Mouse (Mus musculus): Measurements from ENCODE around the gene Olfr15. TPM values are rescaled to one million over a fixed set of nuclear protein-coding genes. Genes with fewer than 3 reads are reported as not detected.
"Not testable (repeated sequence)": the region's sequence is repeated elsewhere in the genome, so short reads cannot be mapped to it uniquely, and the experiment has no call there.

Gene Olfr15
- polyA plus RNA-seq (2015; fragmentation: Nextera tagmentation; extraction: Ambion mirVana), result not detected in 2 replicates

DNA sequence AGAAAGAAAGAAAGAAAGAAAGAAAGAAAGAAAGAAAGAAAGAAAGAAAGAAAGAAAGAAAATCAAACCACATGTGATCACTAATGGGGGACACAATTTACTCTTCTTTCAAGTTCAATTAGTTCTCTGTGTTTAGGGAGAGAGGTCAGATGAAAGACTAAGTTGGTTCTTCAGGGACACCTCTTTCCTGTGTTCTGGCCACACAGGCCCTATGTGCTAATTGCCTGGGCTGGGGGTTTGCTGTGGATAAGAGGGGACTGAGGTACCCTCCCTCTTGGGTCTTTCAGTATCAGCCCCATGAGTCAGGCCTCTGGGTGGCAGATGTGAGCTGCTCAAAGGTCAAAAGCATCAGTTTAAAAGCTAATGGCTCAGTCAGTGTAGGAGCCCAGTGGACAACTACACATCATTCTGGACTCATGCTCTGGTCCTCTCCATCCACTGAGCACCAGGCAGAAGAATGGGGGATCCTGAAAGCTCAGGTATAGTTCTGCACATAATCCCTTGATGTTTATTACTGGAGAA, at the start of gene Olfr15:
TSS of gene Olfr15 (plus strand) at position 291 of the 522 bp plus-strand sequence.
- Histone ChIP-seq H3K4me3 (replicated peaks) (no peak within 1 kb of the TSS), H3K27ac (no peak within 1 kb of the TSS), H3K9ac (no peak within 1 kb of the TSS), H3K36me3 (no peaks in the 10 kb centered on the region), H3K4me1 (replicated peaks) (no peaks in the 10 kb centered on the region), H3K4me2 (replicated peaks) (no peak within 1 kb of the TSS), H3K9me3 (no peaks in the 10 kb centered on the region), H3K27me3 (replicated peaks) (no peaks in the 10 kb centered on the region)
- no peak for ATAC-seq

DNA sequence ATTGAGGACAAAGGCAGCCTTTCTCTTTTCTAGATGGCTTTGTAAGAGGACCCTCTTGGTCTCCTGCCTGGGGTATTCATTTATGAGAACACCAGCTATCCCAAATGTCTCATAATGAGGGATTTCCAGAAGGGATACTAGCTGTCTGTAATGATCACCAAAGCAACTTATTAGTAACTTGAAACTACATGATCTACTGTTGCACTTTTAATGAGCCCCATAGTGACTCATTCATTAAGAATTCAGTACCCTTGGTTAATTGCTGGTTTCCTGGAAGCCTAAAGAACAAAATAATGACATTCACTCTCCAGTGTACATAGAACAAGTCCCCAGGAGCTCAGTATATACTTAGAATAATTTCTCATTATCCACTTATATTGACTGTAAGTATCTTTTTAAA, 49.4 kb upstream of the Olfr15 start:
- Histone ChIP-seq H3K4me3 (replicated peaks) (no peak overlapping the region), H3K36me3 (no peaks in the 10 kb centered on the region), H3K9ac (no peak overlapping the region), H3K4me2 (replicated peaks) (no peak overlapping the region), H3K27me3 (replicated peaks) (no peaks in the 10 kb centered on the region), H3K9me3 (no peaks in the 10 kb centered on the region), H3K4me1 (replicated peaks) (no peaks in the 10 kb centered on the region), H3K27ac (no peak overlapping the region)
- no peak for ATAC-seq

DNA sequence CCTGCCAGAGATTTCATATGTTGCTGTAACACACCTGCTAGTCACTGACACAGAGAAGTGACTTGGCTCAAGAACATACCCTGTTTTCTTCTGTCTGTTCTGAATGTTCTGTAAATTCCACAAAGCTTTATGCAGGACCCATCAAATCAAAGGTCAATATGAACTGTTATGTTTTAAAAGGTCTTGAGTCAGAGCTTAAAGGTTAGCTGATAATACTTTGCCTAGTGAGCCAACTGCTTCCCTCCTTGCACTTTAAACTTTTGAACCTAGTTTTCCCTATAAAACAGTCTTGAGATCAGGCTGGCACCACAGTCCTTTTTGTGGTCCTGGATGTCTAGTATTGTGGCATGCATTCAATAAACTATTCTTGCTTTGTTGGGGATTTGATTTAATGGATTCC, 42.3 kb upstream of the Olfr15 start:
- no peaks in the 10 kb centered on the region for H3K36me3 ChIP-seq
- no peak overlapping the region for H3K4me3 ChIP-seq (replicated peaks)
- H3K27me3 ChIP-seq (replicated peaks), result no peaks in the 10 kb centered on the region
- H3K4me1 ChIP-seq (replicated peaks), result no peaks in the 10 kb centered on the region
- no peaks in the 10 kb centered on the region for H3K9me3 ChIP-seq
- no peak for ATAC-seq
- no peak overlapping the region for H3K9ac ChIP-seq
- no peak overlapping the region for H3K27ac ChIP-seq
- H3K4me2 ChIP-seq (replicated peaks), result no peak overlapping the region

DNA sequence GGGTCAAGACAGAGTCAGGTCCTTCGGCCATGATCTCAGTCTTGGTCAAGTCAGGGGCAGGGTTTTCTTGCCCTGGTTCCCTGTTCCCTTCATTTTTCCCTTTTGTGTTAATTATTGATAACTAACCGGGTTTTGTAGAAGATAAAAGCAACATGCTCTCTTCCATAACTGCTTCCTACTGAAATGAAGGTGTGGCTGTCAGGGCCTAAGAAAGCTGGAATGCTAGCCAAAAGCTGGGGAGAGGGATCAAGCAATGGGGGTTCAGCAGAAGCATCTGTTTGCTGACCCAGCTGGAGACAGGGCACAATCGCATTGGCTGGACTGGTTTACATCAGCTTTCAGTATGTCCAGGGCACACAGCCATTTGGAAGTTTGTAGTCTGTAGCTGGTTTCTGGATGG, 22.5 kb upstream of the Olfr15 start:
- WGBS, result 77% methylated on average over 3 of the region's 3 CpGs
- no peak overlapping the region for H3K27ac ChIP-seq
- H3K4me2 ChIP-seq (replicated peaks), result no peak overlapping the region
- no peaks in the 10 kb centered on the region for H3K36me3 ChIP-seq
- no peaks in the 10 kb centered on the region for H3K27me3 ChIP-seq (replicated peaks)
- H3K9me3 ChIP-seq, result no peaks in the 10 kb centered on the region
- H3K4me3 ChIP-seq (replicated peaks), result no peak overlapping the region
- H3K4me1 ChIP-seq (replicated peaks), result no peaks in the 10 kb centered on the region
- no peak overlapping the region for H3K9ac ChIP-seq
- ATAC-seq, result no peak

DNA sequence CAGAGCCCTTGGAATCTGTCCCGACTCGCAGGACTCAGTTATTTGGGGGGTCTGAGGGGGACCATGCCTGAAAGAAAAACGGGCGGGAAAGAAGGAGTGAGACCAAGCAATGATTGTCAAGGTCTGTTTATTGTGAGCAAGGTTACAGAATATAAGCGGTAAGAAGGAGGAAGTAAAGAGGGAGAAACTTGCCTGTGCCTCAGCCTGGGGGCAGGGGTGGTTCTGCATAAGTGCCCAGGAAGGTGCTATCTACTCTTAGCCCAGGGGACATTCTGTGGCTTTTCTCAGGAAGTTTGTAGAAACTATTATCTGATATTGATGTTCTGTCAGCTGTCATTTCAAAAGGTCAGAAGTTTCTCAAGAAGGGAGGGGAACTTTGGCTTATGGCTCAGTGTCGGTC, 16.0 kb upstream of the Olfr15 start:
- H3K4me1 ChIP-seq (replicated peaks); H3K4me2 ChIP-seq (replicated peaks); H3K9me3 ChIP-seq; ATAC-seq; H3K27ac ChIP-seq; H3K9ac ChIP-seq; H3K36me3 ChIP-seq; H3K27me3 ChIP-seq (replicated peaks); H3K4me3 ChIP-seq (replicated peaks): not testable (repeated sequence)
- WGBS, result 82% methylated on average over 6 of the region's 6 CpGs

DNA sequence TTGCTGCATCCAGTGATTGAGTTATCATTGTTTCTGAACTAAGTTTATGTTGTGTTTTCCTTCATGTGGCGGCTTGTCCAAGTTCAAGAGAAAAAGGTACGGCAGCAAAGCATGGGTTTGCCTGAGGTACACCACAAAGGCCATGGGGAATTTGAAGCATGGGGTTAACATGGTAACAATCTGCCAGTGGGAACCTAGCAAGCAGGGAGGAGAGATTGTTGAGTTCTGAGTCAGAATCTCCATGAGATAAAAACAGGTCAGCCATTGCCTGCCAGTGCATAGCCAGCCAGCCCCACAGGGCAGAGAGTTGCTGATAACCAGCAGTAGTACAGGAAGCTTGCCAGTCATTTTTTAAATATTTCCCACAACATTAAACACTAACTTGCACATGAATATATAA, 10.5 kb upstream of the Olfr15 start:
- no peaks in the 10 kb centered on the region for H3K4me1 ChIP-seq (replicated peaks)
- H3K9me3 ChIP-seq, result no peaks in the 10 kb centered on the region
- H3K27ac ChIP-seq, result no peak overlapping the region
- no peak overlapping the region for H3K4me3 ChIP-seq (replicated peaks)
- H3K36me3 ChIP-seq, result no peaks in the 10 kb centered on the region
- no peak overlapping the region for H3K9ac ChIP-seq
- H3K27me3 ChIP-seq (replicated peaks), result no peaks in the 10 kb centered on the region
- no peak overlapping the region for H3K4me2 ChIP-seq (replicated peaks)
- ATAC-seq, result no peak
- 93% methylated on average over 2 of the region's 2 CpGs for WGBS

DNA sequence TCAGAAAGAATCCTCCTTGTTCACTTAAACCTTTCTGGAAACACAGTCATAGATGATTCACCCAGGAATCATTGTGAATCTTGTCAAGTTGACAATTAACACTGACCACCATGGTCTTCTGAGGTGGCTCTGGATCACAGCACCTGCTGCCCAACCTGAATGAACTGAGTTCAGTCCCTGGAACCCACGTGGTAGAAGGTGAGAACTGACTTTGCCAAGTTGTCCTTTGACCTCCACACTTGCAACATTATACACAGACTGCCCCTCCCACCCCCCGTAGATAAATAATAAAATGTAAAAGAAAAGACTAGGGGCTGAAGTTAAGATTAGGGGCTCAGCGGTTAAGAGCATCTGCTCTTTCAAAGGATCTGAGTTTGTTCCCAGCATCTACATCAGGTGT, 2.7 kb upstream of the Olfr15 start:
- Histone ChIP-seq H3K4me1 (replicated peaks) (no peaks in the 10 kb centered on the region), H3K36me3 (no peaks in the 10 kb centered on the region), H3K9ac (no peak overlapping the region), H3K9me3 (no peaks in the 10 kb centered on the region), H3K27ac (no peak overlapping the region), H3K4me2 (replicated peaks) (no peak overlapping the region), H3K4me3 (replicated peaks) (no peak overlapping the region), H3K27me3 (replicated peaks) (no peaks in the 10 kb centered on the region)
- ATAC-seq, result no peak
- WGBS, result 57% methylated on average over 3 of the region's 3 CpGs

DNA sequence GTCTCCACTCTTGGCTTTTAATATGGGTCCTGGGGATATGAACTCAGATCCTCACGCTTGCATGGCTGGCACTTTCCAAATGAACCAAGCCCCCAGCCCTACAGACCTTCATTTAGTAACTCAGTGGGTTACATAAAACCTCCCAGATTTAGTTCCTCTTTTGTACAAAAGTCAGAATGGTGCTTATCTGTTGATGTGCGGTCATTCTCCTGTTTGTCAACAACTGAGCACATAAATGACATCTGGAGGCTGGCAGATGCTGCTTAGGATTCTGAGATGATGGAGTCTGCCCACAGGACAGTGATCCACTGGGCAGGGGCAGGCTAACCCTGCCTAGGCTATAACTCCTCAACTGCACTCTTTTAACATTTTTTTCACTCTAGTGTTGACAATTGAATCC, 951 bp upstream of the Olfr15 start:
- 89% methylated on average over 2 of the region's 2 CpGs for WGBS
- Histone ChIP-seq H3K27ac (no peak overlapping the region), H3K27me3 (replicated peaks) (no peaks in the 10 kb centered on the region), H3K9ac (no peak overlapping the region), H3K36me3 (no peaks in the 10 kb centered on the region), H3K4me1 (replicated peaks) (no peaks in the 10 kb centered on the region), H3K9me3 (no peaks in the 10 kb centered on the region), H3K4me2 (replicated peaks) (no peak overlapping the region), H3K4me3 (replicated peaks) (no peak overlapping the region)
- no peak for ATAC-seq

DNA sequence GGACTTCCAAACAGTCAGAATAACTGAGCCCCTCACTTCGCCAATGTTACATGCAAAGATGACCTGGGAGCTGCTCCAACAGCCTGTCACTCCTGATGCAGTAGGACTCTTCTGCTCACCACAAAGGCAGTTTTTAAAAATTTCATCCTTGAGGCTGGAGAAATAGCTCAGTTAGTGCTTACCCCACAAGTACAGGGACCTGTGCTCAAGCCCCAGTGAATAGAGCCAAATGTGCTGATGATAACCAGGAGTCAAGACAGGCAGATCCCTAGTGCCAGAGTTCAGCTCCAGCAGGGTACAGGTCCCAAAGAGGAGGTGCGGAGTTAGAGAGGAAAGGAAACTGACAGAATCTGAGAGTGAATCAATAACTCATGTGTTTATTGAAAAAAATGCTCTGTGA, 4.8 kb downstream of the Olfr15 start:
- Histone ChIP-seq H3K27me3 (replicated peaks) (0 out of 2 replicates have a peak, but pooled peaks cover 3% of the 10 kb centered on the region), H3K4me3 (replicated peaks) (no peak overlapping the region), H3K9me3 (no peaks in the 10 kb centered on the region), H3K36me3 (no peaks in the 10 kb centered on the region), H3K27ac (no peak overlapping the region), H3K4me2 (replicated peaks) (no peak overlapping the region), H3K4me1 (replicated peaks) (no peaks in the 10 kb centered on the region), H3K9ac (no peak overlapping the region)
- WGBS, result 71% methylated on average over 2 of the region's 2 CpGs
- no peak for ATAC-seq

DNA sequence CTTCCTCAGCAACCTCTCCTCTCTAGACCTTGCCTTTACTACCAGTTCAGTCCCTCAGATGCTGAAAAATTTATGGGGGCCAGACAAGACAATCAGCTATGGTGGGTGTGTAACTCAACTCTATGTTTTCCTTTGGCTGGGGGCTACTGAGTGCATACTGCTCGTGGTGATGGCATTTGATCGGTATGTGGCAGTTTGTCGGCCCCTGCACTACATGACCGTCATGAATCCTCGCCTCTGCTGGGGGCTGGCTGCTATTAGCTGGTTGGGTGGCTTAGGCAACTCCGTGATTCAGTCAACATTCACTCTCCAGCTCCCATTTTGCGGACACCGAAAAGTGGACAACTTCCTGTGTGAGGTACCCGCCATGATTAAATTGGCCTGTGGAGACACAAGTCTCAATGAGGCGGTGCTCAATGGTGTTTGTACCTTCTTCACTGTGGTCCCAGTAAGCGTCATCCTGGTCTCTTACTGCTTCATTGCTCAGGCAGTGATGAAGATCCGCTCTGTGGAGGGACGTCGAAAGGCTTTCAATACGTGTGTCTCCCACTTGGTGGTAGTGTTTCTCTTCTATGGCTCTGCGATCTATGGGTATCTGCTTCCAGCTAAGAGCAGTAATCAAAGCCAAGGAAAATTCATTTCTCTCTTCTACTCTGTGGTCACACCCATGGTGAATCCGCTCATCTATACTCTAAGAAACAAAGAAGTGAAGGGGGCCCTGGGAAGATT, 8.6 kb downstream of the Olfr15 start:
- Histone ChIP-seq H3K9ac (no peak overlapping the region), H3K4me2 (replicated peaks) (no peak overlapping the region), H3K4me1 (replicated peaks) (no peaks in the 10 kb centered on the region), H3K36me3 (no peaks in the 10 kb centered on the region), H3K9me3 (no peaks in the 10 kb centered on the region), H3K27ac (no peak overlapping the region), H3K4me3 (replicated peaks) (no peak overlapping the region), H3K27me3 (replicated peaks) (0 out of 2 replicates have a peak, but pooled peaks cover 3% of the 10 kb centered on the region)
- WGBS, result 53% methylated on average over 17 of the region's 17 CpGs
- ATAC-seq, result peak; percentile 49; the same call in 1 of the 2 replicates

DNA sequence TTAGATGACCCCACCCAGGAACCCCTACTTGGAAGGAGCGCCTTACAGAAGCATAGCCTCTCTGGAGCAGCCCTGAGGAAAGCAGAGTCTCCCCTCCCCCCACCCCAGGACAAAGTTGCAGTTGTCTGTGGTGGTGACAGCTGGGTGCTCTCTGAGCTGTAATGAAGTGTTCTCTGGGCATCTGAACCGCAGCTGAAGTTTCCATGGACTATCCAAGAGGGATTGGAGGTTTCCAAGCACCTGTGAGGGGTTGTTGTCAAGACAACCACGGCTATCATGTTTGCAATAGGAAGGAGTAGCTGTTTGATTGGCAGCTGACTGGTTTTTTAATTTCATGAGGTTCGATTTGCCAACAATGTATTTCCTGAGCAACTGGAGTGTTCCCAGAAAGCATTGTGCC, 12.3 kb downstream of the Olfr15 start:
- peaks cover 4% of the 10 kb centered on the region for H3K4me1 ChIP-seq (replicated peaks)
- H3K4me2 ChIP-seq (replicated peaks), result no peak overlapping the region
- no peaks in the 10 kb centered on the region for H3K9me3 ChIP-seq
- 0 out of 2 replicates have a peak, but pooled peaks cover 3% of the 10 kb centered on the region for H3K27me3 ChIP-seq (replicated peaks)
- no peak for ATAC-seq
- H3K9ac ChIP-seq, result no peak overlapping the region
- H3K27ac ChIP-seq, result no peak overlapping the region
- no peak overlapping the region for H3K4me3 ChIP-seq (replicated peaks)
- no peaks in the 10 kb centered on the region for H3K36me3 ChIP-seq
- 33% methylated on average over 4 of the region's 4 CpGs for whole genome bisulfite sequencing

DNA sequence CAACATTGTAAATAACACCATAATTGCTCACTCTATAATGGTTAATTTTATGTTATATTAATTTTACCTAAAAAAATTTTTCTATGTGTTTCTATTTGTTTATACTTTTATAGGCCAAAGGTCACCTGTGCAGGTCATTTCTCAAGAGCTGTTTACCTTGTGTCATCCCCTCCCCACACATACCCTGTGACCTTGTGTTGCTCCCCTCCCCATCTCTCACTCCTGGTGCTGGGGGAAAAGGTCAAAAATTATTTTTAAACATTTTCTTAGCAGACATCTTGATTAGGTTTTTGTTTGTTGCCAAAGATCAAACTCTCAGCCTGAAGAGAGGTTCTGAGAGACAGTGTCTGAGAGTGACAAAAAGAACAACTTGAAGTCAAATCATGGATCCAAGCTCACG, 13.1 kb downstream of the Olfr15 start:
- Histone ChIP-seq H3K4me2 (replicated peaks) (no peak overlapping the region), H3K36me3 (no peaks in the 10 kb centered on the region), H3K4me3 (replicated peaks) (no peak overlapping the region), H3K9me3 (no peaks in the 10 kb centered on the region), H3K27ac (no peak overlapping the region), H3K9ac (no peak overlapping the region), H3K4me1 (replicated peaks) (peaks cover 5% of the 10 kb centered on the region), H3K27me3 (replicated peaks) (0 out of 2 replicates have a peak, but pooled peaks cover 3% of the 10 kb centered on the region)
- WGBS, result 53% methylated on average over 1 of the region's 1 CpGs
- no peak for ATAC-seq

Data from intestine, embryonic 15.5 days (tissue).